Mouse (Mus musculus) B cell, adult (primary cell): ENCODE data around the gene Gfy. TPM values are rescaled to one million over a fixed set of nuclear protein-coding genes. Genes with fewer than 3 reads are reported as not detected.

Experiments used
- total RNA-seq: library from RNA; stranded (reverse); gene quantifications from 4 replicates; pipeline ENCODE4 v1.2.4, GENCODE M21; 2023; ENCODE audit not compliant: inconsistent age

Gfy gene
- total RNA-seq, result not detected in 4 replicates

GRCm38 (mm10) chr7:45179469-45179868 lies at the start of gene Gfy:
Gene Gfy, minus strand, starts transcription at chr7:45179569.

GRCm38 (mm10) chr7:45215673-45216441 lies 36.5 kb upstream of the Gfy start, which contains the start of gene Tead2:
Gene Tead2, plus strand, starts transcription at chr7:45215753.

GRCm38 (mm10) chr7:45211851-45212251 lies 32.5 kb upstream of the Gfy start, which contains the start of gene Dkkl1:
Gene Dkkl1, minus strand, starts transcription at chr7:45212147.

GRCm38 (mm10) chr7:45204380-45205143 lies 25.2 kb upstream of the Gfy start, which contains the start of gene Ccdc155:
Gene Ccdc155, minus strand, starts transcription at chr7:45204892.

GRCm38 (mm10) chr7:45180896-45181477 lies 1.6 kb upstream of the Gfy start, which contains the start of gene Pth2:
Gene Pth2, plus strand, starts transcription at chr7:45180995.

GRCm38 (mm10) chr7:45163735-45164490 lies 15.5 kb downstream of the Gfy start, which contains the start of gene Slc17a7:
Gene Slc17a7, plus strand, starts transcription at chr7:45163949.

GRCm38 (mm10) chr7:45154096-45154992 lies 25.0 kb downstream of the Gfy start, which contains the start of the genes Pih1d1 and Aldh16a1:
Gene Pih1d1, plus strand, starts transcription at chr7:45154303.
Gene Aldh16a1, minus strand, starts transcription at chr7:45154584.

GRCm38 (mm10) chr7:45135993-45136567 lies 43.3 kb downstream of the Gfy start, which contains the start of the genes Gm45713 and Flt3l:
Gene Gm45713, minus strand, starts transcription at chr7:45136231.
Gene Flt3l, minus strand, starts transcription at chr7:45136432.

GRCm38 (mm10) chr7:45128624-45129246 lies 50.6 kb downstream of the Gfy start, which contains the start of gene Rpl13a:
Gene Rpl13a, minus strand, starts transcription at chr7:45128761.

Other genes with a start within 250 kb of the Gfy start
- gene Tsks, start 236.4 kb downstream of the Gfy start, total RNA-seq, result not detected in 4 replicates
- gene Cpt1c, start 204.7 kb downstream of the Gfy start, total RNA-seq, result not detected in 4 replicates
- 128 to 149 TPM (median 145 TPM) in 4 replicates for gene Prmt1, start 193.0 kb downstream of the Gfy start, total RNA-seq
- 166 to 184 TPM (median 173 TPM) in 4 replicates for gene Irf3, start 181.9 kb downstream of the Gfy start, total RNA-seq
- gene Bcl2l12, start 180.9 kb downstream of the Gfy start, total RNA-seq, result 28.2 to 38.2 TPM (median 30.9 TPM) in 4 replicates
- 96.2 to 104 TPM (median 99.7 TPM) in 4 replicates for gene Scaf1, start 163.2 kb downstream of the Gfy start, total RNA-seq
- gene Rras, start 161.6 kb downstream of the Gfy start, total RNA-seq, result 13.0 to 15.4 TPM (median 14.8 TPM) in 4 replicates
- gene Prr12, start 126.7 kb downstream of the Gfy start, total RNA-seq, result 69.6 to 74.4 TPM (median 71.7 TPM) in 4 replicates
- 55.5 to 60.4 TPM (median 57.4 TPM) in 4 replicates for gene Nosip, start 117.1 kb downstream of the Gfy start, total RNA-seq
- gene Prrg2, start 116.9 kb downstream of the Gfy start, total RNA-seq, result 3.5 to 5.4 TPM (median 3.8 TPM) in 4 replicates
- 2.0 to 5.7 TPM (median 3.9 TPM) in 4 replicates for gene Rcn3, start 87.3 kb downstream of the Gfy start, total RNA-seq
- 30.4 to 37.3 TPM (median 33.5 TPM) in 4 replicates for gene Fcgrt, start 75.7 kb downstream of the Gfy start, total RNA-seq
- 2,358 to 2,650 TPM (median 2,499 TPM) in 4 replicates for gene Rps11, start 55.1 kb downstream of the Gfy start, total RNA-seq
- 4,140 to 4,660 TPM (median 4,377 TPM) in 4 replicates for gene Rpl13a, start 50.8 kb downstream of the Gfy start, total RNA-seq
- 0.87 TPM in 1 of 4 replicates, not detected in the others for gene Gm45713, start 43.3 kb downstream of the Gfy start, total RNA-seq
- gene Flt3l, start 43.1 kb downstream of the Gfy start, total RNA-seq, result 70.7 to 77.9 TPM (median 74.1 TPM) in 4 replicates
- gene Pih1d1, start 25.3 kb downstream of the Gfy start, total RNA-seq, result 46.7 to 53.9 TPM (median 51.0 TPM) in 4 replicates
- gene Aldh16a1, start 25.0 kb downstream of the Gfy start, total RNA-seq, result 100 to 121 TPM (median 116 TPM) in 4 replicates
- gene Slc17a7, start 15.6 kb downstream of the Gfy start, total RNA-seq, result not detected in 4 replicates
- not detected in 4 replicates for gene Pth2, start 1.4 kb upstream of the Gfy start, total RNA-seq
- 0.54 to 1.1 TPM (median 0.78 TPM) in 4 replicates for gene Ccdc155, start 25.3 kb upstream of the Gfy start, total RNA-seq
- 1.3 to 2.7 TPM (median 2.0 TPM) in 3 of 4 replicates, not detected in the other for gene Dkkl1, start 32.6 kb upstream of the Gfy start, total RNA-seq
- gene Tead2, start 36.2 kb upstream of the Gfy start, total RNA-seq, result not detected in 4 replicates
- gene Cd37, start 59.5 kb upstream of the Gfy start, total RNA-seq, result 1,683 to 1,834 TPM (median 1,832 TPM) in 4 replicates
- not detected in 4 replicates for gene Slc6a16, start 61.5 kb upstream of the Gfy start, total RNA-seq
- 0.51 to 0.64 TPM (median 0.60 TPM) in 4 replicates for gene Slc6a21, start 97.9 kb upstream of the Gfy start, total RNA-seq
- 5.9 to 13.0 TPM (median 9.1 TPM) in 4 replicates for gene Trpm4, start 154.2 kb upstream of the Gfy start, total RNA-seq
- gene Hrc, start 155.7 kb upstream of the Gfy start, total RNA-seq, result not detected in 4 replicates
- gene Ppfia3, start 187.4 kb upstream of the Gfy start, total RNA-seq, result 0.13 to 0.33 TPM (median 0.23 TPM) in 4 replicates
- 1.2 TPM in 1 of 4 replicates, not detected in the others for gene Lin7b, start 191.0 kb upstream of the Gfy start, total RNA-seq
- 574 to 602 TPM (median 590 TPM) in 4 replicates for gene Snrnp70, start 216.2 kb upstream of the Gfy start, total RNA-seq
- not detected in 4 replicates for gene Kcna7, start 226.1 kb upstream of the Gfy start, total RNA-seq
- gene Ntf5, start 234.1 kb upstream of the Gfy start, total RNA-seq, result not detected in 4 replicates
- not detected in 4 replicates for gene Lhb, start 241.3 kb upstream of the Gfy start, total RNA-seq